Mouse (Mus musculus): ENCODE measurements around the gene Cox8b. TPM values are rescaled to one million over a fixed set of nuclear protein-coding genes. Genes with fewer than 3 reads are reported as not detected.

Gene Cox8b
- total RNA-seq, 2 experiments from 2014 or later, result not detected

DNA sequence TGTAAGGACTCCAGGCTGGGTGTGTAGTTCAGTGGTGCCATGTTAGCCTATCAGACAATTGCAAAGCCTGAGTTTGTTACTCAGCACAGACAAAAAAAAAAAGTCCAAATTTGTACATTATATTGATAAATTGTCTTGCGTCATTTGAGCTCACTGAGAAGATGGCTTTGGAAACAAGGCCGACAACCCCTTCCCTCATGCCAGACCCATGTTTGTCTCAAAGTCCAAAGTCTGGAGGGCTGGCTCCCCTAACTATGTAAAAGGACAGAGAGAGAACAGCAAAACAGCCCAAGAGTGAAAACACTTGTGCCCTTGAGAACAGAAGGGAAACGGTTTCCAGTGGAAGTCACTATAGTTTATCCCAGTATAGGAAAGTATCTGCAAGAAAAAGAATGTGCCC lies 19.8 kb downstream of the Cox8b start:
- no peak for ATAC-seq (replicated peaks; ENCODE audit: low FRiP score, poor library complexity, severe bottlenecking)

DNA sequence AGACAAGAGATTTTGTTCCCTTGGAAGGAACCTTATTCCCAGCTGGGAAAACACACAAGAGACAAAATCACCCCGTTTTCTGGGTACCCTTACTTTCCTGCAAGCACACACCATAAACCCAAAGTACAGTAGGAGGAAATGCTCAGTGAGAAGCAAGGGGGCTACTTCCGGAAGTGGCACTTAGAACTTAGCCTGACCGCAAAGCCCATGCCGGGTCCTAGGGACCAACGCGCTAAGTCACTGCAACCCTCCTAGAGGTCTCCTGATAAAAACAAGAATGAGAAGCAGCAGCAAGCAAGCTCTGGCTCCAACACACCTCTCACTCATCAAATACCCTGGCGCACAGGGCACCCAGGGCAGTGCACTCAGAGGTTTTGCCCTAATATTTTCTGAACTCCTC lies 20.9 kb downstream of the Cox8b start:
- no peak for ATAC-seq (replicated peaks; ENCODE audit: low FRiP score, poor library complexity, severe bottlenecking)

DNA sequence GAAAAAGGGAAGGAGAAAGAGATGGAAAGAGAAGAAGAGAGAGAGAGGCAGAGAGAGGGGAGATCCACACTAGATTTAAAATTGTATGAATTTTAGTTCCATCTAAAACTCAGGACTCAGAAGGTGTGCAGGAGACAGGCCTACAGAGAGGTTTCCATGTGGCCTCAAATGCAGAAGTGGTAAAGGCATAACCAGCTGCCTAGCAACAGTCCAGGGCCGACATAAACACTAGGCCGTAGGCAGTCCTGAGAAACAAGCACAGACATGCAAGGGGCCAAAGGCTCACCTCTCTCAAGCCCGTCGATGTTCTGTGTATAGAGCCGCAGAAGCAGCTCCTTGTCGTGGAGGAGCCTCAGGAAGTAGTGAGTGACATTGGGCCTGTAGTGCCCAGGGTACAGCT lies 22.9 kb downstream of the Cox8b start:
- ATAC-seq (replicated peaks; ENCODE audit: low FRiP score, poor library complexity, severe bottlenecking), result no peak

DNA sequence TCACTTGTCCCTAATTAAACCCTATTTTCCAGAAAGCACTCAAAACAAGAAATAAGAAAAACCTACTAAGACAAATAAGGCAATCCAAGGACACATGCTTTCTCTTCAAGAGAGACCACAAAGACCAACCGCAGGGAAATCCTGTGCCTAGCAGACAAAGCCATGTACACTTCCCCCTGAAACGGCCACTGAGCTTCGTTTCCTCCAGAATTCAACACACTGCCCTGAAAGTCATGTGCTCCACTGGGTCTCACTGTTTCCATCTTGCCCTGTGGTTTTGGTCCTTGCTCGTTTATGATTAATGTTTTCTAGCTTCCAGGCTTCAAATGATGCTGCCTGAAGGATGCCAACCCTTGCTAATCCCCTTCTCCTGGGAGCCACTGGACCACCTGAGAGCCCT lies 26.0 kb downstream of the Cox8b start:
- ATAC-seq (replicated peaks; ENCODE audit: low FRiP score, poor library complexity, severe bottlenecking), result no peak

DNA sequence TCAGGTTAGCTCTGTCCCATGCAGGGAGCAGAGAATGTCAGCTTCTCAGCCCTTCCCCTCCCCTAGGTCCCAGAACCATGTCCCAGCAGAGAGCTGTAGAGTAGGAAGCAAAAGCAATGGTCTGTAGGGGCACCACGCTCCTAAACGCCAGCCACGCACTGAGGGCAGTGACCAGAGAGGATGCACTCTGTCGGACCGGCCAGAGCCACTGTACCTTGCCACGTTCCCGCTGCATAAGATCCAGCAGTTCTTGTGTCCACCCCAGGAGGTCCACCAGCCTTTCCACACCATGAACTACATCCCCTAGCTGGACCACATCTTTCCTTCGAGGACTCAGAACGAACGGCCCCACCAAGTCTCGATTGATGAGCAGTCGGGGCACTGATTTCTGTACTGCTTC lies 35.5 kb downstream of the Cox8b start:
- ATAC-seq (replicated peaks; ENCODE audit: low FRiP score, poor library complexity, severe bottlenecking), result no peak

DNA sequence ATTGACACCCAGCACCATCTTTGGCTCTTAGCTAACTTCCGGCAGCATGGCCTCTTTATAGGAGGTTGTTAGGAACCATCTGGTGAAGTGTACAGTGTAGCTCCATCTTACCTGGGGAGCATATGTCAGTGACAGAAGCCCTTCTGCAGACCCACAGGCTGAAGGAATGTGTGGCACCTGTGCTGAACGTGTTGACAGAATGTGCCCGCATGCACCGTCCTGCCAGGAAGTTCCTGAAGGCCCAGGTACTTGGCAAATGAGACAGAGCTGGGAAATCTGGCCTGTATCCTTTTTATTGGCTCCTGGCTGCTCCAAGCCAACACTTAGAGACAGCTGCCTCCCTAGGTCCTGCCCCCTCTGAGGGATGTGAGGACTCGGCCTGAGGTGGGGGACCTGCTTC lies 39.5 kb downstream of the Cox8b start:
- no peak for ATAC-seq (replicated peaks; ENCODE audit: low FRiP score, poor library complexity, severe bottlenecking)

DNA sequence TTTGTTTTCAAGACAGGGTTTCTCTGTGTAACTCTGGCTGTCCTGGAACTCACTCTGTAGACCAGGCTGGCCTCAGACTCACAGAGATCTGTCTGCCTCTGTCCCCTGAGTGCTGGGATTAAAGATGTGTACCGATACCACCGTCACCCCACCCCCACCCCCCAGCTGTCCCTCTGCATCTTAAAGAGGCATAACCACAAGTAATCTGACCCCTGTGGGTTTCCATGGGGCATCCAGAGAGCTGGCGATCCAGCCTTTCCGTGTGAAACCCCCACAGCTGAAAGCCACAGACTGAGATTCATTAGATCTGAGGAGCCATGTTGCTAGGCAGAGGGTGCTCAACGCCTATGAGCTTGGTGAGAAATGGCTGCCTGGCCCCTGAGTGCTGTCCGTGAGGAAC lies 40.2 kb downstream of the Cox8b start:
- ATAC-seq (replicated peaks; ENCODE audit: low FRiP score, poor library complexity, severe bottlenecking), result no peak

DNA sequence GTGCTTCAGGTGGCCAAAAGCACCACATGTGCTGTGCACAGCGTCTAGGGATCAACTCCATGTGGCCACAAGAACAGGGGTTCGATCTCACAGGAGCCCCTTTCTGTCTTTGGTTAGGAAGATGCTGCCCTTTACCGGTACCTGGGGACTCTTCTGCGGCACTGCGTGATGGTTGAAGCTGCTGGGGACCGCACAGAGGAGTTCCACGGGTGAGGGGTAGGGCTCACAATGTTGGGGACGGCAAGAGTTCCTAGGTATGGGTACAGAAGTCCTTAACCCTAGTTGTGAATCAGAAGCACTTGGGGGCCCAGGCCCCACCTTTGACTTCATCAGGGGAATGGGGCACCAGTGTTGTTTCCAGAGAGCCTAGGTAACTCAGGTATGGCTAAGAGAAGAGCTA lies 41.5 kb downstream of the Cox8b start:
- ATAC-seq (replicated peaks; ENCODE audit: low FRiP score, poor library complexity, severe bottlenecking), result no peak

DNA sequence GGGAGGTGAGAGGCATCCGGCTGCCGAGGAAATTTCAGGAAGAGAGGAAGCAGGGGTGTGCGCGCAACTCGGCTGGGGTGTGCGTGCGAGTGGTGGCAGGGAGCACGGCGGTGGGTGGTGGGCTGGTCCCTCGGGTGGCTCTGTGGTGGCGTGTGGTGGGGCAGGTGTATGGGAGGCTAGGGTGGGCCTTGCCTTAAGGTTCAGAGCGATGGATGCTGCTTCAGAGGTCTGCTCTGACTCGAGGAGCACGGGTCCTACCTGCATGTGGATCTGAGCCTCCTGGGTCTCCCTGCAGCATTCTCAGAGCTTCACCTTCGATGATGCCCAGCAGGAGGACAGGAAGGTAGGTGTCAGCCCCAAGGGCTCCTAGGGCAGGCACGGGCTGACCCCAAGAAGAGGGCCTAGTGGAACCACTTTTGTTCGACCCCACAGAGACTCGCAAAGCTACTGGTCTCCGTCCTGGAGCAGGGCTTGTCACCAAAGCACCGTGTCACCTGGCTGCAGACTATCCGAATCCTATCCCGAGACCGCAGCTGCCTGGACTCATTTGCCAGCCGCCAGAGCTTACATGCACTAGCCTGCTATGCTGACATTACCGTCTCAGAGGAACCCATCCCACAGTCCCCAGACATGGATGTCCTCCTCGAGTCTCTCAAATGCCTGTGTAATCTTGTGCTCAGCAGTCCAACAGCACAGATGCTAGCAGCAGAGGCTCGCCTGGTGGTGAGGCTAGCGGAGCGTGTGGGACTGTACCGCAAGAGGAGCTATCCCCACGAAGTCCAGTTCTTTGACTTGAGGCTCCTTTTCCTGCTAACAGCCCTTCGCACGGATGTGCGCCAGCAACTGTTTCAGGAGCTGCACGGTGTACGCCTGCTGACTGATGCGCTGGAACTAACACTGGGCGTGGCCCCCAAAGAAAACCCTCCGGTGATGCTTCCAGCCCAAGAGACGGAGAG lies 42.4 kb downstream of the Cox8b start, which contains the start of gene Bet1l:
Bet1l (minus strand) TSS at position 28 of the 956 bp plus-strand sequence.
- ATAC-seq (replicated peaks; ENCODE audit: low FRiP score, poor library complexity, severe bottlenecking), result peak; percentile 19

DNA sequence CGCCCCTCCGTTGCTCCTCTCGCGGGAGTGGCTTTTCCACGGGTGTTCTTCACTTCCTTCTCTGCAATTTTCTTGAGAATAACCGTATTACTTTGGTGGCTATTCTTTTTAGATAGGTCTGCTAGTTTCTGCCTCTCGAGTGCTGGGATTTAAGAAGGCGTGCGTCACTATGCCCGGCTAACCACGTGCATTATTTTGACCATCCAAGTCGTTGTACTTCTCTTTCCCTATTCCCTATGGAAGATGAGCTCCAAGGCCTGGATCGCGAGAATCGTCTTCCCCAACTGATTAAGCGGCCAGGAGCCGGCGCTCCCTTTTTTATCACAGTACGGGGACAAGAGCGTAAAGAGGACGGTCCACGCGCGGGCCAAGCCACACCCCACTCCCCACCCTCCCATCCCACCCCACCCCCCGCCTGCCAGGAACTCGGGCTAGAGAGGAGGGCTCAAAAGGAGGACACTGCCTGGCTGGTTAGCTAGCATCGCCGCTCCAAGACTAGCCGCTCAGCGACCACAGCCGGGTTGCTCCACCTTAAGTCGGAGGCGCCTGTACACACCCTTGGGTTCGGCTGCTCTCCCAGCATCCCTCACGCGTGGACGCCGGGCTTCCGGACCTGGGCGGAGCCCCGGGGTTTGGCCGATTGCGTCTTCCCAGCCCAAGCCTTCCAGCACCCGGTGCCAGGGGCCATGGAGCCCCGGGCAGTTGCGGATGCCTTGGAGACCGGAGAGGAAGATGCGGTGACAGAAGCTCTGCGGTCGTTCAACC lies 43.3 kb downstream of the Cox8b start, which contains the start of gene Ric8a:
Ric8a (plus strand) TSS at position 173 of the 765 bp plus-strand sequence.
- ATAC-seq (replicated peaks; ENCODE audit: low FRiP score, poor library complexity, severe bottlenecking), result peak; percentile 76

DNA sequence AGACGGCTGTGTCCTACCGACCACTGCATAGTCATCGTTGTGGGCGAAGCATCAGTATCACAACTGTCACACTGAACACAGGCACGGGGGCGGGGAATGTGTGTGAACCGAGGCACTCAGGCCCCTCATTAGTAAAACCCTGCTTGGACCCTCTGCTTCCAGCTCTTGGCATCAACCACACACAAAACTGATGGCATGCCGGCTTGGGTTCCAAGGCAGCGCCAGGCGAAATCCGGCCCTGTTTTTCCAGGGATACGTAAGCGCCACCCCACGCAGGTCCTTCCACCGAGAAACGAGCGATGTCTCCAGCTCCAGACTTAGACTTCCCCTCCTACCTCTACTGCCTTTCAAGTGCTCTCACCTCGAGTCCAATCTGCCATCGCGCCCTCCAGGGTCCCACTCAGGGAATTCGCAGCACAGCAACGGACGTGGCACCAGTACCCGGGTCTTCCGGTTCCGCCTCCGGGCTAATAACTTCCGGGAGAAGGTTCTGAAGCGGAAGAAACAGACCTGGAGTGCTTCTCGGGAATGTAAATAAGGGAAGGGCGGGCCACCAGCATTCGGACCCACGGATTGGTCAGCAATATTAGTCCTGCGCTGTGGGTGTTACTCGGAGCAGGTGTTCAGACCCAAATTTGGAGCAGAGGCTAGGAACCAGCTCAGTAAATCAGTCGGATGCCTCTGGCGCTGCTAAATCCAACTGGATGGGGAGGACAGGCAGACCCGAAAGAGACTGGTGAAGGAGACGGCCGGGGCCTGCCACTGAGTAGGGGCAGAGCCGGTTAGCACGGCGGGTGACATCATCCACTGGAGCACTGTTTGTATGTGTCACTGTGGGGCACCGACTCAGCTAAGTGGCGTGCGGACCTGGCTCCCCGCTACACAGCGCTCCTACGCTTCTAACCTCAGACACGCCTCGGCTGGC lies 44.1 kb downstream of the Cox8b start, which contains the start of gene Gm45785:
Gm45785 (minus strand) TSS at position 472 of the 925 bp plus-strand sequence.
- ATAC-seq (replicated peaks; ENCODE audit: low FRiP score, poor library complexity, severe bottlenecking), result peak; percentile 74

DNA sequence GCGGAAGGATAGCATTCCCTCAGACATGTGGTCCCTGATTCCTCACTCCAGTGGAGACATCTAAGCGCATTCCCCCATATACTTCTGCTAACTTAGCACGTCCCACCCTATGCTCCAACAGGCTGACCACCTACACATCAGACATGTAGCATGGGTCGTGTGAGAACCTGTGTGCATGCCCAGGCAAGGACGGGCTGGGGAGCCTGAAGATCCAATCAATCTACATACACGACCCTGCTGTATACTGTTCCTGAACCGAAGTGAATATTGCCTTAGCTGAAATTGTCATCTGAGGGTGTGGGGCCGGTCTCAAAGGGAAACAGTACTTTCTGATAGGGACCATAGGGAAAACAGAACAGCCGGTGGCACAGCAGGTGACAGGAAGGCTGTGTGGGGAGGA lies 45.1 kb downstream of the Cox8b start:
- no peak for ATAC-seq (replicated peaks; ENCODE audit: low FRiP score, poor library complexity, severe bottlenecking)

DNA sequence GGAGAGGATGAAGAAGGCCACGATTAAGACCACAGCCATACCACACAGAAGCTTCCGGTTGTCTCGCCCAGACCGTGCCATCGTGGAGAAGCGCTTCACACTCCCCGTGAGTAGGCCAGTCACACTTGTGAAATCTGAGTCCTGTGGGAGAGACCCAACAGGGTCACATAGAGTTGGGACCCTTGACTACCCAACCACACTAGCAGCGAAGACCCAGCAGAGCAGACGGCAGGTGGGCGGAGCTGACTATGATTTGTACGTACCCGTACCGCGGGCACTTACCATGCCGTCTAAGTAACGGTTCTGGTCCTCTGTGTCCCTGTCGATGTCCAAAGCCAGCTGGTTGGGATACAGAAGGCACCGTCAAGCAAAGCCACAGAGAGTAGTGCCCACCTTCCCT lies 45.8 kb downstream of the Cox8b start:
- ATAC-seq (replicated peaks; ENCODE audit: low FRiP score, poor library complexity, severe bottlenecking), result no peak

DNA sequence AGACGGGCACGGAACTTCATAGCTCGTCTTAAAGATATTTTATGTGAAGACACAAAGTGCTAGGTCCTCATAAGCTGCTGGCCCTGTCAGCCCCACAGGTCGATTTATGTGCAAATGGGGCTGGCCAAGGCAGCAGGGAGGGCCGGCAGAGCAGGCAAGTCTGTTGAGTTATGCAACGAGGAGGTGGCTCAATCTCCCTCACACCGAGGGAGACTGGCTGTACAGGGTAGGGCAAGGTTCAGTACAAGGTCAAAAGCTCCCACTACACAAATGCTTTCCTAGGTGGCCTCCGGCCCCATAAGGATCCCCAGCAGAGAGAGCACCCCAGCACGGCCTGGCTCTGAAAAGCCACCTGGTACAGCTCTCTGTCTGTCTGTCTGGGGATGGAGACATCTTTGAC lies 46.9 kb downstream of the Cox8b start:
- ATAC-seq (replicated peaks; ENCODE audit: low FRiP score, poor library complexity, severe bottlenecking), result no peak

DNA sequence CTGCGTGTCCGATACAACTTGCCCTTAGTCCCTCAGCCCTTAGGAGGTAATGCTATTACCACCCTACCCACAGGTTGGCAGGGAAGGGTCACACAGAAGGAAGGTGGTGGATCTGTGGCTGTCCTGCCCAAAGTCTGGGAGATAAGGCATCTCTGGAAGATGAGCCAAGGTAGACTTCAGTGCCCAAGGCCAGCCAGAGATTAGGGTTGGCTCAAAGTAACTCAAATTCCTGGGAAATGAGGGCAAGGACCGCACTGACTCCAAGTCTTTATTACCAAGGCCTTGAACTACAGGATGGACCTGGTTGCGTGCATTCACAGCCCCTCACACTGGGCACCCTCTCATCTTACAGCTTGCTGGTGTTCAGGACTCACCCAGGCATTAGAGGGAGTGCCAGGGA lies 48.3 kb downstream of the Cox8b start:
- ATAC-seq (replicated peaks; ENCODE audit: low FRiP score, poor library complexity, severe bottlenecking), result no peak

Other genes with a start within 250 kb of the Cox8b start
- gene Olfr539, start 240.5 kb downstream of the Cox8b start, total RNA-seq (2015; ENCODE audit: low replicate concordance), result not detected in 2 replicates
- gene Olfr539, start 240.5 kb downstream of the Cox8b start, total RNA-seq (2017; ENCODE audit: low replicate concordance), result not detected in 2 replicates
- not detected in 2 replicates for gene Olfr45, start 218.5 kb downstream of the Cox8b start, total RNA-seq (2015; ENCODE audit: low replicate concordance)
- gene Olfr45, start 218.5 kb downstream of the Cox8b start, total RNA-seq (2017; ENCODE audit: low replicate concordance), result not detected in 2 replicates
- gene Olfr541, start 203.2 kb downstream of the Cox8b start, total RNA-seq (2015; ENCODE audit: low replicate concordance), result not detected in 2 replicates
- not detected in 2 replicates for gene Olfr541, start 203.2 kb downstream of the Cox8b start, total RNA-seq (2017; ENCODE audit: low replicate concordance)
- gene Cyp2e1, start 136.7 kb downstream of the Cox8b start, total RNA-seq (2015; ENCODE audit: low replicate concordance), result not detected in 2 replicates
- gene Cyp2e1, start 136.7 kb downstream of the Cox8b start, total RNA-seq (2017; ENCODE audit: low replicate concordance), result not detected in 2 replicates
- 1.8 TPM in 1 of 2 replicates, not detected in the other for gene Syce1, start 112.6 kb downstream of the Cox8b start, total RNA-seq (2015; ENCODE audit: low replicate concordance)
- not detected in 2 replicates for gene Syce1, start 112.6 kb downstream of the Cox8b start, total RNA-seq (2017; ENCODE audit: low replicate concordance)
- 0.36 TPM in 1 of 2 replicates, not detected in the other for gene Zfp941, start 78.3 kb downstream of the Cox8b start, total RNA-seq (2015; ENCODE audit: low replicate concordance)
- not detected in 2 replicates for gene Zfp941, start 78.3 kb downstream of the Cox8b start, total RNA-seq (2017; ENCODE audit: low replicate concordance)
- gene Urah, start 65.4 kb downstream of the Cox8b start, total RNA-seq (2015; ENCODE audit: low replicate concordance), result not detected in 2 replicates
- gene Urah, start 65.4 kb downstream of the Cox8b start, total RNA-seq (2017; ENCODE audit: low replicate concordance), result not detected in 2 replicates
- not detected in 2 replicates for gene Scgb1c1, start 54.9 kb downstream of the Cox8b start, total RNA-seq (2015; ENCODE audit: low replicate concordance)
- gene Scgb1c1, start 54.9 kb downstream of the Cox8b start, total RNA-seq (2017; ENCODE audit: low replicate concordance), result not detected in 2 replicates
- not detected in 2 replicates for gene Odf3, start 52.6 kb downstream of the Cox8b start, total RNA-seq (2015; ENCODE audit: low replicate concordance)
- not detected in 2 replicates for gene Odf3, start 52.6 kb downstream of the Cox8b start, total RNA-seq (2017; ENCODE audit: low replicate concordance)
- not detected in 2 replicates for gene Gm45785, start 44.1 kb downstream of the Cox8b start, total RNA-seq (2015; ENCODE audit: low replicate concordance)
- gene Gm45785, start 44.1 kb downstream of the Cox8b start, total RNA-seq (2017; ENCODE audit: low replicate concordance), result 2.8 TPM in 1 of 2 replicates, not detected in the other
- 19.1 and 49.5 TPM in 2 replicates for gene Ric8a, start 43.5 kb downstream of the Cox8b start, total RNA-seq (2015; ENCODE audit: low replicate concordance)
- 12.1 and 22.2 TPM in 2 replicates for gene Ric8a, start 43.5 kb downstream of the Cox8b start, total RNA-seq (2017; ENCODE audit: low replicate concordance)
- 7.6 and 9.2 TPM in 2 replicates for gene Bet1l, start 42.9 kb downstream of the Cox8b start, total RNA-seq (2015; ENCODE audit: low replicate concordance)
- gene Bet1l, start 42.9 kb downstream of the Cox8b start, total RNA-seq (2017; ENCODE audit: low replicate concordance), result 9.0 and 9.4 TPM in 2 replicates
- 74.2 and 90.1 TPM in 2 replicates for gene Psmd13, start 18.5 kb downstream of the Cox8b start, total RNA-seq (2015; ENCODE audit: low replicate concordance)
- gene Psmd13, start 18.5 kb downstream of the Cox8b start, total RNA-seq (2017; ENCODE audit: low replicate concordance), result 136 and 162 TPM in 2 replicates
- 14.4 and 16.3 TPM in 2 replicates for gene Sirt3, start 18.1 kb downstream of the Cox8b start, total RNA-seq (2015; ENCODE audit: low replicate concordance)
- gene Sirt3, start 18.1 kb downstream of the Cox8b start, total RNA-seq (2017; ENCODE audit: low replicate concordance), result 6.5 and 13.5 TPM in 2 replicates
- gene Nlrp6, start 20.5 kb upstream of the Cox8b start, total RNA-seq (2015; ENCODE audit: low replicate concordance), result not detected in 2 replicates
- not detected in 2 replicates for gene Nlrp6, start 20.5 kb upstream of the Cox8b start, total RNA-seq (2017; ENCODE audit: low replicate concordance)
- 0.72 TPM in 1 of 2 replicates, not detected in the other for gene Pgghg, start 40.9 kb upstream of the Cox8b start, total RNA-seq (2015; ENCODE audit: low replicate concordance)
- 0.90 and 1.3 TPM in 2 replicates for gene Pgghg, start 40.9 kb upstream of the Cox8b start, total RNA-seq (2017; ENCODE audit: low replicate concordance)
- gene Ifitm5, start 49.8 kb upstream of the Cox8b start, total RNA-seq (2015; ENCODE audit: low replicate concordance), result not detected in 2 replicates
- gene Ifitm5, start 49.8 kb upstream of the Cox8b start, total RNA-seq (2017; ENCODE audit: low replicate concordance), result not detected in 2 replicates
- not detected in 2 replicates for gene Gm45717, start 55.5 kb upstream of the Cox8b start, total RNA-seq (2015; ENCODE audit: low replicate concordance)
- gene Gm45717, start 55.5 kb upstream of the Cox8b start, total RNA-seq (2017; ENCODE audit: low replicate concordance), result not detected in 2 replicates
- gene Ifitm2, start 55.5 kb upstream of the Cox8b start, total RNA-seq (2015; ENCODE audit: low replicate concordance), result 61.6 and 73.4 TPM in 2 replicates
- gene Ifitm2, start 55.5 kb upstream of the Cox8b start, total RNA-seq (2017; ENCODE audit: low replicate concordance), result 14.5 and 51.7 TPM in 2 replicates
- gene Ifitm1, start 66.8 kb upstream of the Cox8b start, total RNA-seq (2015; ENCODE audit: low replicate concordance), result 31.0 TPM in 1 of 2 replicates, not detected in the other
- gene Ifitm1, start 66.8 kb upstream of the Cox8b start, total RNA-seq (2017; ENCODE audit: low replicate concordance), result 0.90 and 20.6 TPM in 2 replicates
- gene Ifitm3, start 110.3 kb upstream of the Cox8b start, total RNA-seq (2015; ENCODE audit: low replicate concordance), result 156 and 271 TPM in 2 replicates
- gene Ifitm3, start 110.3 kb upstream of the Cox8b start, total RNA-seq (2017; ENCODE audit: low replicate concordance), result 73.5 and 106 TPM in 2 replicates
- gene Ifitm6, start 117.5 kb upstream of the Cox8b start, total RNA-seq (2015; ENCODE audit: low replicate concordance), result 172 and 212 TPM in 2 replicates
- gene Ifitm6, start 117.5 kb upstream of the Cox8b start, total RNA-seq (2017; ENCODE audit: low replicate concordance), result 65.6 and 95.9 TPM in 2 replicates
- not detected in 2 replicates for gene Gm17387, start 128.7 kb upstream of the Cox8b start, total RNA-seq (2015; ENCODE audit: low replicate concordance)
- not detected in 2 replicates for gene Gm17387, start 128.7 kb upstream of the Cox8b start, total RNA-seq (2017; ENCODE audit: low replicate concordance)
- gene B4galnt4, start 160.7 kb upstream of the Cox8b start, total RNA-seq (2015; ENCODE audit: low replicate concordance), result not detected in 2 replicates
- 0.26 TPM in 1 of 2 replicates, not detected in the other for gene B4galnt4, start 160.7 kb upstream of the Cox8b start, total RNA-seq (2017; ENCODE audit: low replicate concordance)
- 4.3 TPM in 1 of 2 replicates, not detected in the other for gene Pkp3, start 177.8 kb upstream of the Cox8b start, total RNA-seq (2015; ENCODE audit: low replicate concordance)
- gene Pkp3, start 177.8 kb upstream of the Cox8b start, total RNA-seq (2017; ENCODE audit: low replicate concordance), result 0.91 and 1.3 TPM in 2 replicates
- gene Sigirr, start 200.1 kb upstream of the Cox8b start, total RNA-seq (2015; ENCODE audit: low replicate concordance), result 4.2 and 10.5 TPM in 2 replicates
- 1.5 TPM in 1 of 2 replicates, not detected in the other for gene Sigirr, start 200.1 kb upstream of the Cox8b start, total RNA-seq (2017; ENCODE audit: low replicate concordance)
- not detected in 2 replicates for gene Ano9, start 217.4 kb upstream of the Cox8b start, total RNA-seq (2015; ENCODE audit: low replicate concordance)
- not detected in 2 replicates for gene Ano9, start 217.4 kb upstream of the Cox8b start, total RNA-seq (2017; ENCODE audit: low replicate concordance)
- gene Ptdss2, start 221.9 kb upstream of the Cox8b start, total RNA-seq (2015; ENCODE audit: low replicate concordance), result 278 and 380 TPM in 2 replicates
- 309 and 327 TPM in 2 replicates for gene Ptdss2, start 221.9 kb upstream of the Cox8b start, total RNA-seq (2017; ENCODE audit: low replicate concordance)

Measured in erythroid progenitor cell, adult 5-6 weeks (primary cell).